Mouse (Mus musculus): ENCODE data around the gene Lingo3. TPM values are rescaled to one million over a fixed set of nuclear protein-coding genes. Genes with fewer than 3 reads are reported as not detected.

Gene Lingo3
- polyA plus RNA-seq (2012; rRNA removed): not detected in 2 replicates

GRCm38 (mm10) chr10:80843931-80844547 lies at the start of gene Lingo3:
Gene Lingo3 (minus strand): TSS chr10:80844039.

GRCm38 (mm10) chr10:80871581-80871980 lies 27.7 kb upstream of the Lingo3 start, which contains the start of gene Tmprss9:
Gene Tmprss9 (plus strand): TSS chr10:80871848.

GRCm38 (mm10) chr10:80854913-80855748 lies 11.3 kb upstream of the Lingo3 start, which contains the start of the genes Lsm7 and Sppl2b:
Gene Lsm7 (minus strand): TSS chr10:80855209.
Gene Sppl2b (plus strand): TSS chr10:80855275.

GRCm38 (mm10) chr10:80826151-80827062 lies 17.4 kb downstream of the Lingo3 start, which contains the start of gene Oaz1:
Gene Oaz1 (plus strand): TSS chr10:80826656.

GRCm38 (mm10) chr10:80813366-80813765 lies 30.5 kb downstream of the Lingo3 start, which contains the start of gene Jsrp1:
Gene Jsrp1 (minus strand): TSS chr10:80813498.

GRCm38 (mm10) chr10:80804916-80805315 lies 38.9 kb downstream of the Lingo3 start, which contains the start of gene Amh:
Gene Amh (plus strand): TSS chr10:80805243.

GRCm38 (mm10) chr10:80798150-80799006 lies 45.5 kb downstream of the Lingo3 start, which contains the start of the genes Sf3a2 and Plekhj1:
Gene Sf3a2 (plus strand): TSS chr10:80798198.
Gene Plekhj1 (minus strand): TSS chr10:80798626.

Other genes starting within 250 kb of the Lingo3 start
- gene Scamp4, start 241.2 kb downstream of the Lingo3 start, polyA plus RNA-seq (2012; rRNA removed): 145 and 162 TPM in 2 replicates
- 22.0 and 28.5 TPM in 2 replicates for gene Adat3, start 241.2 kb downstream of the Lingo3 start, polyA plus RNA-seq (2012; rRNA removed)
- 3.8 and 4.9 TPM in 2 replicates for gene Gm49322, start 238.0 kb downstream of the Lingo3 start, polyA plus RNA-seq (2012; rRNA removed)
- 326 and 352 TPM in 2 replicates for gene Csnk1g2, start 221.2 kb downstream of the Lingo3 start, polyA plus RNA-seq (2012; rRNA removed)
- 89.5 and 97.5 TPM in 2 replicates for gene Btbd2, start 187.0 kb downstream of the Lingo3 start, polyA plus RNA-seq (2012; rRNA removed)
- 385 and 392 TPM in 2 replicates for gene Mknk2, start 165.9 kb downstream of the Lingo3 start, polyA plus RNA-seq (2012; rRNA removed)
- 39.9 and 49.0 TPM in 2 replicates for gene Mob3a, start 142.1 kb downstream of the Lingo3 start, polyA plus RNA-seq (2012; rRNA removed)
- gene Izumo4, start 141.9 kb downstream of the Lingo3 start, polyA plus RNA-seq (2012; rRNA removed): 52.3 and 56.7 TPM in 2 replicates
- 116 and 122 TPM in 2 replicates for gene Ap3d1, start 101.8 kb downstream of the Lingo3 start, polyA plus RNA-seq (2012; rRNA removed)
- gene Dot1l, start 88.8 kb downstream of the Lingo3 start, polyA plus RNA-seq (2012; rRNA removed): 25.5 and 45.2 TPM in 2 replicates
- gene Sf3a2, start 45.8 kb downstream of the Lingo3 start, polyA plus RNA-seq (2012; rRNA removed): 31.8 and 39.2 TPM in 2 replicates
- gene Plekhj1, start 45.4 kb downstream of the Lingo3 start, polyA plus RNA-seq (2012; rRNA removed): 54.2 and 71.9 TPM in 2 replicates
- gene Amh, start 38.8 kb downstream of the Lingo3 start, polyA plus RNA-seq (2012; rRNA removed): 0.67 and 1.1 TPM in 2 replicates
- 0.13 TPM in 1 of 2 replicates, not detected in the other for gene Jsrp1, start 30.5 kb downstream of the Lingo3 start, polyA plus RNA-seq (2012; rRNA removed)
- 843 and 1,116 TPM in 2 replicates for gene Oaz1, start 17.4 kb downstream of the Lingo3 start, polyA plus RNA-seq (2012; rRNA removed)
- gene Lsm7, start 11.2 kb upstream of the Lingo3 start, polyA plus RNA-seq (2012; rRNA removed): 73.9 and 111 TPM in 2 replicates
- 128 and 145 TPM in 2 replicates for gene Sppl2b, start 11.2 kb upstream of the Lingo3 start, polyA plus RNA-seq (2012; rRNA removed)
- 0.30 and 0.33 TPM in 2 replicates for gene Tmprss9, start 27.8 kb upstream of the Lingo3 start, polyA plus RNA-seq (2012; rRNA removed)
- gene Timm13, start 56.9 kb upstream of the Lingo3 start, polyA plus RNA-seq (2012; rRNA removed): 270 and 310 TPM in 2 replicates
- gene Lmnb2, start 74.2 kb upstream of the Lingo3 start, polyA plus RNA-seq (2012; rRNA removed): 42.0 and 44.6 TPM in 2 replicates
- gene Gadd45b, start 86.0 kb upstream of the Lingo3 start, polyA plus RNA-seq (2012; rRNA removed): 28.3 and 29.6 TPM in 2 replicates
- 1.2 and 1.7 TPM in 2 replicates for gene Gng7, start 170.9 kb upstream of the Lingo3 start, polyA plus RNA-seq (2012; rRNA removed)
- 0.54 and 0.86 TPM in 2 replicates for gene Diras1, start 181.6 kb upstream of the Lingo3 start, polyA plus RNA-seq (2012; rRNA removed)
- 43.7 and 44.3 TPM in 2 replicates for gene Slc39a3, start 193.4 kb upstream of the Lingo3 start, polyA plus RNA-seq (2012; rRNA removed)
- 211 and 238 TPM in 2 replicates for gene Sgta, start 216.1 kb upstream of the Lingo3 start, polyA plus RNA-seq (2012; rRNA removed)
- 58.4 and 62.8 TPM in 2 replicates for gene Thop1, start 226.0 kb upstream of the Lingo3 start, polyA plus RNA-seq (2012; rRNA removed)

All from colon, adult 2 months (tissue).